Mouse (Mus musculus) forebrain, embryonic 12.5 days (tissue): ENCODE data around the gene Ins2. TPM values are rescaled to one million over a fixed set of nuclear protein-coding genes. Genes with fewer than 3 reads are reported as not detected.

Source experiments
- ATAC-seq: fragments of 200-750 bp; cut with Nextera tagmentation; 2 replicates; pipeline ENCODE4 v1.8.0; 2017; ENCODE audit warnings: moderate TSS enrichment; ENCODE audit not compliant: low FRiP score
- H3K27ac ChIP-seq: fragments of 300-500 bp; sonication (generic); 2 replicates; pipeline ENCODE4 v1.5.1; 2016; ENCODE audit warnings: mild to moderate bottlenecking
- H3K27me3 ChIP-seq: fragments of 300-500 bp; sonication (generic); 2 replicates; pipeline ENCODE4 v1.6.1; 2016; ENCODE audit warnings: mild to moderate bottlenecking
- H3K36me3 ChIP-seq: fragments of 300-500 bp; sonication (generic); replicated peaks from 2 replicates; pipeline ENCODE4 v1.6.1; 2016; ENCODE audit warnings: mild to moderate bottlenecking
- H3K4me1 ChIP-seq: fragments of 300-500 bp; sonication (generic); 2 replicates; pipeline ENCODE4 v1.6.1; 2016
- H3K4me2 ChIP-seq: fragments of 300-500 bp; sonication (generic); 2 replicates; pipeline ENCODE4 v1.6.1; 2016; ENCODE audit warnings: mild to moderate bottlenecking, moderate library complexity
- H3K4me3 ChIP-seq: fragments of 300-500 bp; sonication (generic); replicated peaks from 2 replicates; pipeline ENCODE4 v1.5.1; 2016; ENCODE audit warnings: mild to moderate bottlenecking
- H3K9ac ChIP-seq: fragments of 300-500 bp; sonication (generic); 2 replicates; pipeline ENCODE4 v1.6.1; 2016; ENCODE audit warnings: mild to moderate bottlenecking
- H3K9me3 ChIP-seq: fragments of 300-500 bp; sonication (generic); 2 replicates; pipeline ENCODE4 v1.6.1; 2016
- WGBS: fragments of 180-500 bp; shearing (Covaris S2); methylation state at CpG from one replicate; pipeline ENCODE4 v1.1.7; 2016; 5-methylcytosine and 5-hydroxymethylcytosine counted together
- polyA plus RNA-seq: library from polyadenylated mRNA; unstranded; fragments of >200 nt; fragmentation: Nextera tagmentation; extraction: Ambion mirVana; gene quantifications from 2 replicates; pipeline ENCODE4 v1.2.1, GENCODE M21; 2016

Ins2 gene
- polyA plus RNA-seq, 1 experiment from 2014 or later, result not detected

DNA sequence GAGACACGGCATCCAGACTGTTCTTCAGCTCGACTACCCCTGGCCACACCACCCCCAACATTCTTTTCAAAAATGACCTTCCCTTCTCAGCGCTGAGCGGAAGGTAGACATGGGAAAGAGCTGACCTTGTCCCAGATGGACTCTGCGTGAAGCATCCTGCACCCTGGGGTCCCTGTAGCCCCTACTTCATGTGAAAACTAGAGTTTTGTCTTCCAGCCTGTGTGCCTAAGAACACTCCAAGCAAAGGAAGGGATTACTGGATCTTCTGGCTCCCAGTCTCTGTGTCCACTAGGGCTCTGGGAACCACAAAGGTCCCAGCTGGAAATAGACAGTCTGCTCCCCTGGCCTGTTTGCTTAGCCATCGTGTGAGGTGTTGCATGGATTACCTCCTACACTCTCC, 68.0 kb downstream of the Ins2 start:
- Histone ChIP-seq H3K4me2 (no peak overlapping the region), H3K36me3 (no peaks in the 10 kb centered on the region), H3K9ac (no peak overlapping the region), H3K9me3 (peaks cover 7% of the 10 kb centered on the region; the same call in 1 of the 2 replicates), H3K27me3 (no peaks in the 10 kb centered on the region), H3K4me1 (no peaks in the 10 kb centered on the region), H3K4me3 (no peak overlapping the region), H3K27ac (no peak overlapping the region)
- WGBS, result 71% methylated on average over 6 of the region's 6 CpGs
- ATAC-seq, result no peak

GRCm38 (mm10) chr7:142672120-142672519, 71.1 kb downstream of the Ins2 start:
- Histone ChIP-seq H3K36me3 (no peaks in the 10 kb centered on the region), H3K9me3 (peaks cover 19% of the 10 kb centered on the region), H3K27ac (no peak overlapping the region), H3K4me2 (no peak overlapping the region), H3K9ac (no peak overlapping the region), H3K4me1 (no peaks in the 10 kb centered on the region), H3K4me3 (no peak overlapping the region), H3K27me3 (peaks cover 6% of the 10 kb centered on the region)
- no peak for ATAC-seq
- 15% methylated on average over 4 of the region's 4 CpGs for WGBS

GRCm38 (mm10) chr7:142671067-142671466, 72.1 kb downstream of the Ins2 start:
- WGBS, result 89% methylated on average over 1 of the region's 1 CpGs
- Histone ChIP-seq H3K27me3 (peaks cover 17% of the 10 kb centered on the region), H3K4me2 (no peak overlapping the region), H3K4me3 (no peak overlapping the region), H3K4me1 (no peaks in the 10 kb centered on the region), H3K27ac (no peak overlapping the region), H3K9me3 (peaks cover 19% of the 10 kb centered on the region), H3K9ac (no peak overlapping the region), H3K36me3 (no peaks in the 10 kb centered on the region)
- no peak for ATAC-seq

- H3K4me3 ChIP-seq, result no peak within 1 kb of the TSS
- peaks cover 19% of the 10 kb centered on the region for H3K9me3 ChIP-seq
- peaks cover 28% of the 10 kb centered on the region for H3K27me3 ChIP-seq
- ATAC-seq, result no peak
- no peak within 1 kb of the TSS for H3K4me2 ChIP-seq
- H3K27ac ChIP-seq, result no peak within 1 kb of the TSS
- 83% methylated on average over 23 of the region's 23 CpGs for WGBS
- no peaks in the 10 kb centered on the region for H3K36me3 ChIP-seq
- no peak within 1 kb of the TSS for H3K9ac ChIP-seq
- H3K4me1 ChIP-seq, result no peaks in the 10 kb centered on the region
Measured at GRCm38 (mm10) chr7:142669751-142670625, 73.2 kb downstream of the Ins2 start, which contains the start of gene Gm49394. Gene Gm49394 (minus strand): TSS chr7:142669942.

DNA sequence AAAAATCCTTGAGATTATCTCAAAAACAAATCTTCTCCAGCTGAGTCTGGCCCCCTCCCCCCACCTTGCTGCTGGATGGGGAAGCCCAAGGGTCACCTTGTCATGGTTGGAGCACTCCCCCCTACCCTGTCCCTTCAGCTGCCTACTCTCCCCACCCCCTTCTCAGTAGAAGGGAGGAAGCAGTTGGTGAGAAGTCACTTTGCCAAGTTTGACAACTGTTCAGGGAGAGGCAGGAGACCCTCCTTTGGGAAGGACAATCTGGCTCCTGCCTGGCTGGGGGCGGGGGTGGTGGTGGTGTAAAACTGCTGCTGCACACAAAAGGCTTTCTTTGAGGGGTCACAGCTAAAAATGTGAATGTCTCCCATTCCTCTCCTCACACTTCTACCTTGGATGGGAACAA, 74.9 kb downstream of the Ins2 start:
- H3K4me2 ChIP-seq, result no peak overlapping the region
- ATAC-seq, result no peak
- H3K27me3 ChIP-seq, result peaks cover 44% of the 10 kb centered on the region
- H3K27ac ChIP-seq, result no peak overlapping the region
- H3K36me3 ChIP-seq, result no peaks in the 10 kb centered on the region
- H3K4me1 ChIP-seq, result peaks cover 4% of the 10 kb centered on the region; the same call in 1 of the 2 replicates
- peaks cover 19% of the 10 kb centered on the region for H3K9me3 ChIP-seq
- H3K4me3 ChIP-seq, result no peak overlapping the region
- no peak overlapping the region for H3K9ac ChIP-seq
- WGBS, result 86% methylated on average over 1 of the region's 1 CpGs

GRCm38 (mm10) chr7:142667521-142667920, 75.7 kb downstream of the Ins2 start:
- Histone ChIP-seq H3K36me3 (no peaks in the 10 kb centered on the region), H3K9ac (no peak overlapping the region), H3K27ac (no peak overlapping the region), H3K4me2 (no peak overlapping the region), H3K4me1 (peaks cover 4% of the 10 kb centered on the region; the same call in 1 of the 2 replicates), H3K4me3 (no peak overlapping the region), H3K9me3 (peaks cover 19% of the 10 kb centered on the region), H3K27me3 (peaks cover 52% of the 10 kb centered on the region)
- no peak for ATAC-seq
- 94% methylated on average over 17 of the region's 18 CpGs for WGBS

GRCm38 (mm10) chr7:142666659-142667058, 76.5 kb downstream of the Ins2 start, which contains the start of gene Igf2:
Gene Igf2 (minus strand): TSS chr7:142666816.
- peaks cover 57% of the 10 kb centered on the region for H3K27me3 ChIP-seq
- no peak within 1 kb of the TSS for H3K4me2 ChIP-seq
- peaks cover 19% of the 10 kb centered on the region for H3K9me3 ChIP-seq
- H3K9ac ChIP-seq, result no peak within 1 kb of the TSS
- H3K4me1 ChIP-seq, result peaks cover 4% of the 10 kb centered on the region; the same call in 1 of the 2 replicates
- 82% methylated on average over 2 of the region's 2 CpGs for WGBS
- no peaks in the 10 kb centered on the region for H3K36me3 ChIP-seq
- no peak within 1 kb of the TSS for H3K27ac ChIP-seq
- ATAC-seq, result no peak
- H3K4me3 ChIP-seq, result no peak within 1 kb of the TSS

DNA sequence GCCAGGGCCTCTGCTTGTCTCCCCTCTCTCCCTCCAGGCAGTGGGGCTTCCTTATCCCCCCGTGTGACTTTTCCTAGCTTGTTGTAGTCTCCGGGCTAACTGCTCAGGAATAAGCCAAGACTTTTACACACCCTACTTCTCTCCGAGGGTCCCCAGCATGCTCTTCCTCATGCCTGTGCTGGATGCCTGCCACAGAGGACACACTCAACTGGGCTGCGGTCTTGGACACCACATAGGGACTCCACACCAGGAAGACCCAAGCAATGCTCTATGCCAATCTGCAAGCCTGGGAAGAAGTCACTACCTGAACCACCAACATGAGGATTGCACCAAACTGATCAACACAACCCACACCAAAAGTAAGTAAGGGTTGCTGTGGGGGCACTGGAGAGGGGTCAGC, 77.1 kb downstream of the Ins2 start:
- 76% methylated on average over 4 of the region's 4 CpGs for WGBS
- ATAC-seq, result no peak
- no peaks in the 10 kb centered on the region for H3K36me3 ChIP-seq

DNA sequence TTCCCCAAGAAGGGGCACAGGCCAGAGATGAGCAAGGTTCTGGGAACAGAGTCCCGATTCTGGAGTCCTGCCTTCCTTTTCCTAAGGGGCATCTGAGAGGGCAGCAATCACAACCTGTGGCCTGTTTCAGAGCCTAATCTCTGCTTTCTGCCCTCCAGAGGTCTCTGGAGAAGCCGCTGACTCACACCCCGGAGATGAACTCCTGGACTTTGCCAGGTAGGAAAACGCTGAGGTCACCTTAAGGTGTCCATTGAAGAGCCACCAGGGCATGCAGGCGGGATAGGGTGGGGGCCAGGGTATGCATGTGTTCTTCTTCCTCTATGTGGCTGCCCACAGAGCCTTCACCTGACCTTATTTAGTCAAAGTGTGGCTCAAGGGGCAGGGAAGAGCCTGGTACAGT, 77.8 kb downstream of the Ins2 start:
- Histone ChIP-seq H3K4me3 (no peak overlapping the region), H3K4me1 (peaks cover 11% of the 10 kb centered on the region), H3K9me3 (peaks cover 14% of the 10 kb centered on the region), H3K4me2 (no peak overlapping the region), H3K27me3 (peaks cover 70% of the 10 kb centered on the region), H3K27ac (no peak overlapping the region), H3K9ac (no peak overlapping the region), H3K36me3 (no peaks in the 10 kb centered on the region)
- WGBS, result 39% methylated on average over 5 of the region's 5 CpGs
- no peak for ATAC-seq

More for the DNA sequence above, 77.1 kb downstream of the Ins2 start:
- H3K27ac ChIP-seq, result no peak overlapping the region
- H3K27me3 ChIP-seq, result peaks cover 63% of the 10 kb centered on the region
- no peak overlapping the region for H3K9ac ChIP-seq
- H3K9me3 ChIP-seq, result peaks cover 17% of the 10 kb centered on the region
- H3K4me2 ChIP-seq, result no peak overlapping the region
- H3K4me1 ChIP-seq, result peaks cover 4% of the 10 kb centered on the region; the same call in 1 of the 2 replicates
- no peak overlapping the region for H3K4me3 ChIP-seq

GRCm38 (mm10) chr7:142664465-142665029, 78.6 kb downstream of the Ins2 start:
- no peak overlapping the region; the same call in 1 of the 2 replicates for H3K4me3 ChIP-seq
- H3K27ac ChIP-seq, result no peak overlapping the region
- ATAC-seq, result no peak
- no peaks in the 10 kb centered on the region for H3K36me3 ChIP-seq
- peak overlapping the region; percentile 19; the same call in 1 of the 2 replicates for H3K4me2 ChIP-seq
- H3K4me1 ChIP-seq, result peaks cover 19% of the 10 kb centered on the region
- H3K9me3 ChIP-seq, result peaks cover 6% of the 10 kb centered on the region
- 7% methylated on average over 9 of the region's 9 CpGs for WGBS
- H3K27me3 ChIP-seq, result peaks cover 78% of the 10 kb centered on the region
- H3K9ac ChIP-seq, result no peak overlapping the region

GRCm38 (mm10) chr7:142663931-142664421, 79.2 kb downstream of the Ins2 start:
- Histone ChIP-seq H3K27ac (no peak overlapping the region), H3K4me2 (peak overlapping the region; percentile 19), H3K36me3 (no peaks in the 10 kb centered on the region), H3K4me3 (peak overlapping the region; percentile 17; the same call in 1 of the 2 replicates), H3K9ac (no peak overlapping the region), H3K9me3 (no peaks in the 10 kb centered on the region), H3K4me1 (peaks cover 25% of the 10 kb centered on the region), H3K27me3 (peaks cover 84% of the 10 kb centered on the region)
- WGBS, result under 1% methylated on average over 46 of the region's 53 CpGs
- ATAC-seq, result no peak

DNA sequence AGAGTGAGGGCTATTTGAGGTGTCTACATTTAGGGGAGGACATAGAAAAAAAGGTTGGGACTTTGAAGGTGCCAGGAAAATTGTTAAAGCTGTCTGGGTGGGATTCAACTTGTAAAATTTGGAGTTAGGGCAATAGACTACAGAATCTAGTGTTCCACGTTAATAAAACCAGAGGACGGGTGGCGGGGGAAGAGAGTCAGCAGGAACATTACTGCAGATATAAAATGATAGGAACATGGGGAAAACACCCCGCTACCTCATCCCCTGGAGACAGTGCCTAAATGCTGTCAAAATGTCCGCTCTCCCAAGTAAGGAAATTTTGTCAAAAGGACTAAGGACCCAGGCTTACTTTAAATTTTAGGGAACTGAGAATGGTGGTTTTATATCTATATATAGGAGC, 80.0 kb downstream of the Ins2 start:
- no peak for ATAC-seq
- no peaks in the 10 kb centered on the region for H3K36me3 ChIP-seq
- 4% methylated on average over 5 of the region's 5 CpGs for WGBS
- no peak overlapping the region for H3K4me3 ChIP-seq
- no peak overlapping the region for H3K4me2 ChIP-seq
- no peaks in the 10 kb centered on the region for H3K9me3 ChIP-seq
- H3K27ac ChIP-seq, result no peak overlapping the region
- no peak overlapping the region for H3K9ac ChIP-seq
- peaks cover 92% of the 10 kb centered on the region for H3K27me3 ChIP-seq
- H3K4me1 ChIP-seq, result peaks cover 33% of the 10 kb centered on the region
